Mouse (Mus musculus) layer of hippocampus, adult 8-10 months (tissue): ENCODE data around the gene Foxo1. TPM values are rescaled to one million over a fixed set of nuclear protein-coding genes. Genes with fewer than 3 reads are reported as not detected.

Experiments used
- total RNA-seq, 4 experiments: library from RNA; stranded (reverse); gene quantifications; 2 replicates each; pipeline ENCODE4 v1.2.4; 2022

The Foxo1 gene
- total RNA-seq, 4 experiments from 2014 or later: 20.2 to 23.1 (median 22.8) TPM

Other genes starting within 250 kb of the Foxo1 start
- 1 to 10 TPM; 7.0 to 9.3 (median 8.0) TPM for gene Maml3, start 163.3 kb upstream of the Foxo1 start, total RNA-seq